Mouse (Mus musculus): ENCODE measurements around the gene Creld2. TPM values are rescaled to one million over a fixed set of nuclear protein-coding genes. Genes with fewer than 3 reads are reported as not detected.

The Creld2 gene
- polyA plus RNA-seq, 1 experiment: 35.7 TPM

GRCm38 (mm10) chr15:88819906-88820303 is 459 bp downstream of the Creld2 start:
- 1% methylated on average over 23 of the region's 23 CpGs for WGBS
- Histone ChIP-seq H3K4me3 (ENCODE audit: extremely low read depth, insufficient read depth, insufficient read length) (peak overlapping the region; percentile 82), H3K27me3 (ENCODE audit: control insufficient read depth, insufficient read depth, low read length) (no peaks in the 10 kb centered on the region), H3K36me3 (ENCODE audit: control insufficient read depth, insufficient read depth, low read length) (peaks cover 19% of the 10 kb centered on the region), H3K4me1 (ENCODE audit: control insufficient read depth, insufficient read depth, insufficient read length) (peaks cover 5% of the 10 kb centered on the region; the same call in 1 of the 2 replicates), H3K27ac (ENCODE audit: insufficient read depth, low read length) (no peak overlapping the region)
- TF ChIP-seq CTCF (IDR thresholded peaks at IDR 0.05; ENCODE audit: extremely low read depth, insufficient read depth, insufficient read length, insufficient replicate concordance): no peak
- no peak for TF ChIP-seq POLR2A (IDR thresholded peaks at IDR 0.05; ENCODE audit: low read depth, low read length)
- DNase-seq (ENCODE audit: low read depth in 1 of 2, low spot score in 2 of 2): no peak

GRCm38 (mm10) chr15:88821403-88821802 is 2.0 kb downstream of the Creld2 start:
- 79% methylated on average over 7 of the region's 7 CpGs for WGBS
- H3K4me3 ChIP-seq (ENCODE audit: extremely low read depth, insufficient read depth, insufficient read length): no peak overlapping the region
- H3K27me3 ChIP-seq (ENCODE audit: control insufficient read depth, insufficient read depth, low read length): no peaks in the 10 kb centered on the region
- H3K27ac ChIP-seq (ENCODE audit: insufficient read depth, low read length): no peak overlapping the region
- peaks cover 5% of the 10 kb centered on the region; the same call in 1 of the 2 replicates for H3K4me1 ChIP-seq (ENCODE audit: control insufficient read depth, insufficient read depth, insufficient read length)
- no peak for DNase-seq (ENCODE audit: low read depth in 1 of 2, low spot score in 2 of 2)
- TF ChIP-seq POLR2A (IDR thresholded peaks at IDR 0.05; ENCODE audit: low read depth, low read length) (no peak), CTCF (IDR thresholded peaks at IDR 0.05; ENCODE audit: extremely low read depth, insufficient read depth, insufficient read length, insufficient replicate concordance) (no peak)
- peaks cover 21% of the 10 kb centered on the region for H3K36me3 ChIP-seq (ENCODE audit: control insufficient read depth, insufficient read depth, low read length)

- Histone ChIP-seq H3K27me3 (ENCODE audit: control insufficient read depth, insufficient read depth, low read length) (no peaks in the 10 kb centered on the region), H3K4me1 (ENCODE audit: control insufficient read depth, insufficient read depth, insufficient read length) (peaks cover 5% of the 10 kb centered on the region; the same call in 1 of the 2 replicates), H3K36me3 (ENCODE audit: control insufficient read depth, insufficient read depth, low read length) (peaks cover 21% of the 10 kb centered on the region), H3K27ac (ENCODE audit: insufficient read depth, low read length) (no peak overlapping the region), H3K4me3 (ENCODE audit: extremely low read depth, insufficient read depth, insufficient read length) (no peak overlapping the region)
- 93% methylated on average over 7 of the region's 7 CpGs for WGBS
- DNase-seq (ENCODE audit: low read depth in 1 of 2, low spot score in 2 of 2): no peak
- TF ChIP-seq CTCF (IDR thresholded peaks at IDR 0.05; ENCODE audit: extremely low read depth, insufficient read depth, insufficient read length, insufficient replicate concordance) (no peak), POLR2A (IDR thresholded peaks at IDR 0.05; ENCODE audit: low read depth, low read length) (no peak)
These were observed 3.1 kb downstream of the Creld2 start for GRCm38 (mm10) chr15:88822513-88822912.

- H3K4me1 ChIP-seq (ENCODE audit: control insufficient read depth, insufficient read depth, insufficient read length): peaks cover 5% of the 10 kb centered on the region; the same call in 1 of the 2 replicates
- no peaks in the 10 kb centered on the region for H3K27me3 ChIP-seq (ENCODE audit: control insufficient read depth, insufficient read depth, low read length)
- DNase-seq (ENCODE audit: low read depth in 1 of 2, low spot score in 2 of 2): no peak
- H3K27ac ChIP-seq (ENCODE audit: insufficient read depth, low read length): no peak overlapping the region
- WGBS: 82% methylated on average over 5 of the region's 5 CpGs
- H3K36me3 ChIP-seq (ENCODE audit: control insufficient read depth, insufficient read depth, low read length): peaks cover 21% of the 10 kb centered on the region
- H3K4me3 ChIP-seq (ENCODE audit: extremely low read depth, insufficient read depth, insufficient read length): no peak overlapping the region
- TF ChIP-seq POLR2A (IDR thresholded peaks at IDR 0.05; ENCODE audit: low read depth, low read length) (no peak), CTCF (IDR thresholded peaks at IDR 0.05; ENCODE audit: extremely low read depth, insufficient read depth, insufficient read length, insufficient replicate concordance) (no peak)
These were observed 3.9 kb downstream of the Creld2 start for GRCm38 (mm10) chr15:88823376-88823775.

- 89% methylated on average over 6 of the region's 6 CpGs for WGBS
- no peak for TF ChIP-seq CTCF (IDR thresholded peaks at IDR 0.05; ENCODE audit: extremely low read depth, insufficient read depth, insufficient read length, insufficient replicate concordance)
- TF ChIP-seq POLR2A (IDR thresholded peaks at IDR 0.05; ENCODE audit: low read depth, low read length): no peak
These were observed 8.0 kb downstream of the Creld2 start for GRCm38 (mm10) chr15:88827466-88827865.

GRCm38 (mm10) chr15:88827991-88828799 is 8.7 kb downstream of the Creld2 start:
- peak in 1 of 2 experiments; percentile 61 for DNase-seq (ENCODE audit: low read depth in 1 of 2, low spot score in 2 of 2)
- TF ChIP-seq CTCF (IDR thresholded peaks at IDR 0.05; ENCODE audit: extremely low read depth, insufficient read depth, insufficient read length, insufficient replicate concordance) (peak; percentile 57; the same call in 1 of the 2 replicates), POLR2A (IDR thresholded peaks at IDR 0.05; ENCODE audit: low read depth, low read length) (no peak)
- Histone ChIP-seq H3K27ac (ENCODE audit: insufficient read depth, low read length) (no peak overlapping the region), H3K4me1 (ENCODE audit: control insufficient read depth, insufficient read depth, insufficient read length) (no peaks in the 10 kb centered on the region), H3K27me3 (ENCODE audit: control insufficient read depth, insufficient read depth, low read length) (no peaks in the 10 kb centered on the region), H3K36me3 (ENCODE audit: control insufficient read depth, insufficient read depth, low read length) (peaks cover 16% of the 10 kb centered on the region), H3K4me3 (ENCODE audit: extremely low read depth, insufficient read depth, insufficient read length) (no peak overlapping the region)
- WGBS: 39% methylated on average over 9 of the region's 9 CpGs

More at GRCm38 (mm10) chr15:88827466-88827865, 8.0 kb downstream of the Creld2 start:
- Histone ChIP-seq H3K36me3 (ENCODE audit: control insufficient read depth, insufficient read depth, low read length) (peaks cover 18% of the 10 kb centered on the region), H3K4me1 (ENCODE audit: control insufficient read depth, insufficient read depth, insufficient read length) (no peaks in the 10 kb centered on the region), H3K4me3 (ENCODE audit: extremely low read depth, insufficient read depth, insufficient read length) (no peak overlapping the region), H3K27ac (ENCODE audit: insufficient read depth, low read length) (no peak overlapping the region), H3K27me3 (ENCODE audit: control insufficient read depth, insufficient read depth, low read length) (no peaks in the 10 kb centered on the region)
- DNase-seq (ENCODE audit: low read depth in 1 of 2, low spot score in 2 of 2): no peak

All from spleen, adult 2 months (tissue).